Mouse (Mus musculus) thymus, adult 2 months (tissue): ENCODE measurements around the gene Nacc2.

Experiments used
- CTCF ChIP-seq: fragments of 200-500 bp; IDR thresholded peaks from 2 replicates; pipeline ENCODE4 v1.5.1; 2012; ENCODE audit warnings: mild to moderate bottlenecking, control low read depth, low read length, moderate library complexity, borderline replicate concordance; ENCODE audit not compliant: control insufficient read depth, poor library complexity, insufficient read depth; ENCODE audit errors: extremely low read depth
- POLR2A ChIP-seq: fragments of 200-500 bp; IDR thresholded peaks from 2 replicates; pipeline ENCODE4 v1.6.1; 2012; ENCODE audit warnings: mild to moderate bottlenecking, low read length, control low read depth, moderate library complexity; ENCODE audit not compliant: control insufficient read depth, poor library complexity, insufficient read depth; ENCODE audit errors: extremely low read depth

GRCm38 (mm10) chr2:26142986-26143385, 20.0 kb upstream of the Nacc2 start:
- TF ChIP-seq POLR2A: no peak
- no peak for TF ChIP-seq CTCF
